Mouse (Mus musculus) neural tube, embryonic 10.5 days (tissue): ENCODE measurements at regions not wholly inside any gene's neighbourhood (a gene's known extent, or its start where the extent isn't known, plus 50 kb on each side); places are given as distances from the start of the nearest gene placed in this dataset.

Experiments
- DNase-seq: peaks from one replicate; pipeline ENCODE4 v3.0.0-alpha.2; 2017; ENCODE audit warnings: low spot score; ENCODE audit errors: extremely low spot score

- DNase-seq = no peak
Measured at GRCm38 (mm10) chr10:84166568-84166905, 273.9 kb downstream of the Nuak1 start.

- no peak for DNase-seq
Measured at GRCm38 (mm10) chr10:84172828-84173321, 267.5 kb downstream of the Nuak1 start.

GRCm38 (mm10) chr10:84183239-84183638, 257.2 kb downstream of the Nuak1 start:
- DNase-seq = no peak

GRCm38 (mm10) chr10:84186466-84186865, 253.9 kb downstream of the Nuak1 start:
- no peak for DNase-seq

- no peak for DNase-seq
Measured at GRCm38 (mm10) chr10:84199035-84199434, 241.4 kb downstream of the Nuak1 start.

- DNase-seq = no peak
Measured at GRCm38 (mm10) chr10:84201785-84202184, 238.6 kb downstream of the Nuak1 start.

- DNase-seq = no peak
Measured at GRCm38 (mm10) chr10:84212096-84212785, 228.2 kb downstream of the Nuak1 start.

- DNase-seq = no peak
Measured at GRCm38 (mm10) chr10:84214812-84215211, 225.6 kb downstream of the Nuak1 start.

- no peak for DNase-seq
Measured at GRCm38 (mm10) chr10:84229224-84229921, 211.0 kb downstream of the Nuak1 start.

- no peak for DNase-seq
Measured at GRCm38 (mm10) chr10:84230011-84230781, 210.2 kb downstream of the Nuak1 start.

- no peak for DNase-seq
Measured at GRCm38 (mm10) chr10:84235006-84235405, 205.4 kb downstream of the Nuak1 start.

GRCm38 (mm10) chr10:84236236-84236635, 204.2 kb downstream of the Nuak1 start:
- DNase-seq = no peak

GRCm38 (mm10) chr10:84238279-84238963, 202.0 kb downstream of the Nuak1 start:
- DNase-seq = no peak

- no peak for DNase-seq
Measured at GRCm38 (mm10) chr10:84243283-84243682, 197.1 kb downstream of the Nuak1 start.

- DNase-seq = no peak
Measured at GRCm38 (mm10) chr10:84249346-84249745, 191.1 kb downstream of the Nuak1 start.

- no peak for DNase-seq
Measured at GRCm38 (mm10) chr10:84260931-84261650, 179.3 kb downstream of the Nuak1 start.

GRCm38 (mm10) chr10:84262943-84263342, 177.5 kb downstream of the Nuak1 start:
- no peak for DNase-seq

GRCm38 (mm10) chr10:84285832-84286506, 154.4 kb downstream of the Nuak1 start:
- DNase-seq = no peak

GRCm38 (mm10) chr10:84294422-84294821, 146.0 kb downstream of the Nuak1 start:
- DNase-seq = no peak

GRCm38 (mm10) chr10:84296168-84296567, 144.2 kb downstream of the Nuak1 start:
- DNase-seq = no peak
